Mouse (Mus musculus) mesoderm, embryonic 11.5 days (tissue): Measurements from ENCODE around the gene Olfr1395.

ENCODE experiments used
- DNase-seq: peaks from one replicate; pipeline ENCODE4 v3.0.0-alpha.2; 2012; ENCODE audit warnings: low read depth, low spot score

Olfr1395 gene

DNA sequence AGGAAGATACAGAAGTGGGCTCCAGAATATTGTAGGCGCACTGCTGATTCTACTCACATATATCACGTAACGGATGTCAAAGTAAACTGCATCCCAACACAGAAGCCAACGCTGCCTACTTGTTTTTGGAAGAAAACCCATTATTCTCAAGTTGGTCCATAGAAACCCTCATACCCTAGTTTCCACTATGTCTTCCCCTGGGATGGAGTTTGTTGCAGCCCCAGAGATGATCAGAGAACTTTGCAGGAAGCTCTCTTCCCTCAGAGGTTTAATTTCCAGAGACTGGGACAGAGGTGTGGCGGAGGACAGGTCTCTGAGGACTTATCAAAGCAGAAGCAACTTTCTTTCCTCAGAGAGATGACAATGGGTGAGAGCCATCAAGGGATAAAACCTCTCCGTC lies at the start of gene Olfr1395:
Gene Olfr1395 (plus strand): TSS at position 301 of the 400 bp plus-strand sequence.
- DNase-seq: no peak

DNA sequence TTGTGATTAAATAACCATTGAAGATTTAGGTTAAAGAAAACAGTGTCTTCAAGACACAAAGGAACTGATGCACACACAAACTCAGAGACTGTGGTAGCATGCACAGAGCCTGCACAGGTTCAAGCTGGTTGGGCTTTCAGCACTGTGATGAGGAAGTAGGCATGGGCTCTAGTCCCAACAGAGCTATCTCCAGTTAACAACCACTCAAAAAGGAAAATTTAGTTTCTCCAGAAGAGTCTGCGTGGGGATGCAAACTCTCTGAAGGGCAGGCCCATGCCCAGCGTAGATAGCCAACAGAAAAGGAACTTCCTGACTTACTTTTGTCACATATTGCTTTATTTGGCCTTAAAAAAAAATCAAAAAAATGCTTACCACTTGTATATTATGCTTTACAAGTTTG lies 49.3 kb upstream of the Olfr1395 start:
- DNase-seq: no peak

DNA sequence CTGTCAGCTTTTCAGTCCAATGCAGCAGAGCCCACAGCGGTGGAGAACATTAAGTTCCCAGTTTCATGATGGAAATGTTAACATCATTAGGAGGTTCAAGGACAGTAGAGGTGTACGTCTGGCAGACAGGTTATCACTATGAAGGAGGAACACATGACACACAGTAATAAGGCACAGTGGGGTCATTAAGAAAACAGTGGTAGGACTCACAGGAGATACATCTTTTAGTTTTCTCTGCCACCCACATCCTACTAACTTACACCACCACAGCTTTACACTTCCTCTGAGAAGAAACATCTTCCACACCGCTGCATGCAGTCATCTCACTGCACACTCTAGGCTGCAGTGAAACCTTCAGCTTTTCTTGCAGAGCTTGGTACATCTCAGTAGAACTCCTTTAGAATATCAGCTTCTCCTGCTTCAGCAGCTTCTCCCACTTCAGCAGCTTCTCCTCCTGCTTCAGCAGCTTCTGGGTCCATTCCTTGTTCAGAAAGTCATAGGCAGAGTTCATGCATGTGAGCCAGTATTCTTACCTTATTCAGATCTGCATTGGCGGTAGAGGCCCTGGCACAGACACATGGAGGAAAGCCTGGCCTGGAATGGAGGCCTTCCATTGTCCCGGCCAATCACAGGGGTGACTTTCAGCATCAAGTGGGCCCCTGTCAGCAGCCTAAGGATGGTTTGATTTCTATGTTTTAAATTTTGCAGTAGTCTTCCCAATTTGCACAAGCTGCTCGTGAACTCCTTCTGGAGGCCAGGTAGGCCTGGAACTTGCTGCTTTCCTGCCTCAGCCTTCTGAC lies 48.0 kb upstream of the Olfr1395 start:
- DNase-seq: no peak

DNA sequence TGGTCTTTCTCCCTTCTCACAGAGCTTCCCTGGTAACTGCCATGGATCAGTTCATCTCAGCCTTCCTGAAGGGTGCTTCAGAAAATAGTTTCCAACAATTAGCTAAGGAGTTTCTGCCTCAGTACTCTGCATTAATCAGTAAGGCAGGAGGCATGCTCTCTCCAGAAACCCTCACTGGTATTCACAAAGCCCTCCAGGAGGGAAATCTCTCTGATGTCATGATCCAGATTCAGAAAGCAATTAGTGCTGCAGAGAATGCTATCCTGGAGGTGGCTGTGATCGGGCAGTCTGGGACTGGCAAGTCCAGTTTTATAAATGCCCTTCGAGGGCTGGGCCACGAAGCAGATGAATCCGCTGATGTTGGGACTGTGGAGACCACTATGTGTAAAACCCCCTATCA lies 46.7 kb upstream of the Olfr1395 start:
- DNase-seq: no peak

DNA sequence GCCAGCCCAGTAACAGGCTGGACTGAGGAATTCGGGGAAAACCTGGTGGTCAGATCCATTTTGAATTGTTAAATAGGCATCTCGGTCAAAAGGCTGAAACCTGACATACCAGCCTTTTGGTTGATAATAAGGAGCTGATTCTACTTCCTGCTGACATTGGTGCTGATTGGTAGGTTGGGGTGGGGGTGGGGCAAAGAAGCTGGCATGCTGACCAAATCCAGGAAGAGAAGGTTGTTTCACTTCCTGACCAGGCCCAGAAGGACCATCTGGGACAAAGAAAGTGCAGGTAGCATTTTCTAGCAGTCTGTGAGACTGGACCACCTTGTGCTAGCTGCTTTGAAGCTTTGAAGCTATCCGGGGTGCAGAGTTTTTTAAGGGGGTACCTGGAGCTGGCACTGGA lies 41.7 kb upstream of the Olfr1395 start:
- no peak for DNase-seq

DNA sequence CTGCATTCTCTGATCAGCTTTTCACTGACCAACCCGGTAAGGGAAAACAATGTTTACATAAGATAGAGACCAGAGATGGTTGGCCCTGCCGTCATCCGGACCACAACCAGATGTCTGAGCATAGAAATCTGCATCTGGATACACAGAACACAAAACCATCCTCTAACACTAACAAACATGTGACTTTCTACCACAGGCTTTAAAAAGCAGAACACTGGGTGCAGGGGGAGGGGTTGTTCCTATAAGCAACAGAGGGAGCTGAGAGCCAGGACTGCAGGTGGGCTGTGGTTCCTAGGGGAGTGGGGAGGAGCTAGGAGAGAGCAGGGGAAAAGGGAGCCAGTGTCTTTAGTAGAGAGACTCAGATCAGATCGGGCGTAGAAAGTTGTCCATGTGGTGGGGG lies 40.6 kb upstream of the Olfr1395 start:
- no peak for DNase-seq

DNA sequence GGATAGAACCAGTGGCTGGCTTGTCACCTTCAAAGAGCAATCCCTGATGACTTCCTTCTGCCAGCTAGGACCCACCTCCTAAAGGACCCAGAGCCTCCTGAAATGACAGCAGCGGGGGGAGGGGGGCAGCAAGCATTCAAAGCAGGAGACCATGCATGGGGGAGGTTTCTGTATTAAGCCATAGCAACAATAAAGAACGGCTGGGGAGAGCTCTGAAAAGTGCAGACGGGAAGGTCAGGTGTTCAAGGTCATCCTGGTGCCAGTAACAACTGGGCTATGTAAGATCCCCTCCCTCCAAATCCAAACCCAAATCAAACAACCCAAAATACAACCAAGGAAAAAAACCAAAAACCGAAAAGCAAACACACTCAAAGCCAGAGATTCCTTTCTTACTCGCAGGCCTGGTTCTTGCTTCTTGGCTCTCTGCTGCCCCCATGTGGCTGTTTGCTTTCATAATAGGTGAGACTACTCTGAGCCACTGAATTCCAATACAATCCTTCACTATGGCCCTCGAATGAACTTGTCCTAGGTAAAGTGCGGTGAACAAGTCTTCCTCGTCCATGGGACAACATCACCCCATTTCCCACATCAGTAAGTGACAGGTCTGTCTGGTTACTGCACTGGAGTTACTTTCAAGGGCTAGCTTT lies 38.9 kb upstream of the Olfr1395 start:
- DNase-seq: peak; percentile 89

DNA sequence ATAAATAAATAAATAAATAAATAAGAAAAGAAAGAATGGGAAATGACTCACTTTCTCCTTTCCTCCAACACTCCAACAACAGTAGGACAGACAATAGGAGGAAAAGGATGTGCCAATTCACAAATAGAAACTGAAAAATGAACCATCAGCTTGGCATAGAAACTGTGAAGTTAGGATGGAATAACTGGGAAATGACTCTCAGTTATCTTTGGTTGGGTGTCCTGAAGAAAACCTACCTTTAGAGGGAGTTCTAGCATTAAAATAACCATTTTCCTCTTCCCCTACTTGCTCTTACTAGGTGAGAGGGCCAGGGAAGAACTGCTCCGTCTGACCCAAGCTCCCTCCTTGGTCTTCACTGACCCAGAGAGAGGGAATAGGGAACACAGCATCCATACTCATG lies 36.3 kb upstream of the Olfr1395 start:
- DNase-seq: no peak

DNA sequence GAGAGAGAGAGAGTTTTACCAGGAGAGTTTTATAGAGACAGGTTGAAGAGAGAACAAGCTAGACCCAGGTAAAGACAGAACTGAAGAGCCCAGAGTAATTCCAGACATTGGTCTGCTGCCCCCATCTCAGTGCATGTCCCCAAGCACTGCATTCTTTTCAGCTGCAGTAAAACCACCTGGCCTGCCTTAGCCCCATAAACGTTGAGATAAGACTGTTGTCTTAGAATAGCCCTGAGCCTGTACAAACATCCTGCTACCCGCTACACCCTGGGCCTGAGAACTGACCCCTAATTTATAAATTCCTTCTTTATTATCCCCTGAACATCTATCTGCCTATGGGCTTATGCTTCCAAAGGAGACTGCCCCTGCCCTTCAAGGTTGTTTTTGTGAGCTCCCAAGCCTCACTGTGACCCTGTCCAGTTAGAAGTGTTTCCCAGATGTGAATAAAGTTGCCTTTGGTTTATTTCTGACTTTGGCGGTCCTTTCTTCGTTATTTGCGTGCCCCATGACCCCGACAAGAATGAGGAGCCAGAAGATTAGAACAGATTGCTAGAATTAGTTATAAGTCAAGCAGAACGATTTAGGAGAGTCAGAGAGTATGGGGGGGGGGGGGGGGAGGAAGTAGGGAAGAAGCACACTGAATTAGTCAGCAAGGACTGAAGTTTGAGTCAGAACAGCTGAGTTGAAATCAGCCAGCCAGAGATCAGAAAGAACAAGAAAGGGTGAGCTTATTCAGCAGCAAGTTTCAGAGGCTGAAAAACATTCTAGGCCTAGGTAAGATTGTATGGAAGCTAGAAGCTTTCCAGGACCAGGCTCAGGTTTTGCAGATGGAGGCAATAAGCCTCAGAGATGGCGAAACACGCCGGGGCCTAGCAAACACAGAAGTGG lies 34.2 kb upstream of the Olfr1395 start:
- no peak for DNase-seq

DNA sequence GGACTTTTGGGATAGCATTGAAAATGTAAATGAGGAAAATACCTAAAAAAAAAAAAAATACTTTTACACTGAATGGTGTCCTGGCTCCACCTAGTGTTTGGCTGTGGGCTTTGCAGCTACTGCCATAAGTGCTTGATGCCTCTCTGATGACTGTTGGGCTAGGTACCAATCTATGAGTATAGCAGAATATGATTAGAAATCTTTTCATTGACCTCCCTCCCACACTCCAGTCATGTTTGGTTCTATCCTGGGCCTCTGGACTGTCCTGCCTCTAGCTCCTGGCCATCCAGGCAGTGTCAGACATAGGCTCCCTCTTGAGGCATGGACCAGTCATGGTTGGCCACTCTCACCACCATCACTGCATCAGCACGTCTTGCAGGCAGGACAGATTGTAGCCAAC lies 33.2 kb upstream of the Olfr1395 start:
- peak; percentile 44 for DNase-seq

DNA sequence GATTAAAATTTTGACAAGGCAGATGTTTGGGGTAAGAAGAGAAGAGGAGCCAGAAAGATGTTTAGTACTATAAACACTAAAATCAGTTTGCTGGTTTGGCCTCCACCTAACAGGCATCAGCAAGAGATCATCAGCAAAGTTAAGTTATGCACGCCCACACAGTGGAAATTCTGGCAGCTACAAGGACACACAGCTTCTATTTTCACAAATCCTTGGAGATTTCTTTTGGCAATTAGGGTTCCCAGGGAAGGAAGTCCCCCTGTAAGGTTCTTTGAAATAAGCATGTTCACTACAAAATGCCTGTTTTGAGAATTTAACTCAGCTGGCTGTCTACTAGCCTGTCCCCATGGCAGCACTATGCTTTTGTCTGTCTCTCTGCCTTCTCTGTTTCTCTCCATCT lies 31.1 kb upstream of the Olfr1395 start:
- DNase-seq: no peak

DNA sequence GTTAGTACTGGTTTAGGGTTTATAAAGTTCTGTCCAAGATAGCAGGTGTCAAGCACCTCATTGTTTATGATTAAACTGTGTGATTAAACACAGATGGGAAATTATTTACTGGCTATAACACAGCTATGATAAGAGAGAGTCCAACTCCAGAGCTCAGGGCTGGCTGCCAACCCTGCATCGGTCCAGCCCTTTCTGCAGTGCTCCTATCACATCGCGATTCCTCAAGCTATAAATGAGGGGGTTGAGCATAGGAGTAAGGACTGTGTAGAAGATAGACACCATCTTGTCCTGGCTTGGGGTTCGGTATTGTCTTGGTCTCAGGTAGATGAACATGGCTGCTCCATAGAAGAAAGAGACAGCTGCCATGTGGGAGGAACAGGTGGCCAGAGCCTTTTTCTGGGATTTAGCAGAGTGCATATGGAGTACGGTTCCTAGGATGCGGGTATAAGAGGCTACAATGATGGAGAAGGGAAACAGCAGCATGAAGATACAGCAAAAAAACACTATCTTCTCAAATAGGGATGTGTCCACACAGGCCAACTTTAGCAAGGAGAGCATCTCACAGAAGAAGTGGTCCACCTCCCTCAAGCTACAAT lies 29.4 kb upstream of the Olfr1395 start:
- no peak for DNase-seq

DNA sequence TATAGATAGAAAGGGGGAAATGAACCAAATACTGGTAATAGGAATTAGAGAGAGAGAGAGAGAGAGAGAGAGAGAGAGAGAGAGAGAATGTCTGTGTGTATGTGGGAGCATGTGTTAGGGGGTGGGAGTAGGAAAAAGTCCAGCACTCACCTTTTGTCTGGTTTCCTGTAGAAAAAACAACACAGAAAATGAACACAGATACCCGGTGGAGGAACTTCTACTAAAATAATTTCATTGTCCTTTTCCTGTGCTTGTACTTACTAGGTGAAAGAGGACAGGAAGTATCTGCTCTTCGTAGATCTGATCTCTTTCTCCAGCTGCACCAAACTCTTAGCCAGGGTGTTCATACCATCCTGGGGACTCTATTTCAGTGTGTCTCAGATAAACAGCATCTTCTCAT lies 27.9 kb upstream of the Olfr1395 start:
- DNase-seq: no peak

DNA sequence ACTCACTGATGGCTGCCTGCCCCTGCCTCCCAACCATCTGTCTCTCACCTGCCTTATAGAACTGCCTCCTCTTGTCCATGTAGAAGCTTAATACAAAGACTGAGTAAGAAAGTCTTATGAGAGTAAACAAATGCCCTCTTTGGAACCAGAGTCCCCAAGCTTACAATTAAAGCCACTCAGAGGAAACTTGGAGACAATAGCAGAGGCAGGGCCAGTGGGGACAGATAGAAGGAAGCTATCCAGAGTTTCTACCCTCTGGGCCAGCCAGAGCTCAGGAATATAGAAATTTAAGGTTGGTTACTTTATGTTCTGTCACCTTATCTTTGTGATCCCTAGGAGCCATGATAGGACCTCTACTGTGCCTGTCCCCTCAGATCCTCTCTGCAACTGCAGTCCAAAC lies 27.3 kb upstream of the Olfr1395 start, which contains the start of gene Olfr1396:
Gene Olfr1396 (minus strand): TSS at position 101 of the 400 bp plus-strand sequence.
- DNase-seq: no peak

DNA sequence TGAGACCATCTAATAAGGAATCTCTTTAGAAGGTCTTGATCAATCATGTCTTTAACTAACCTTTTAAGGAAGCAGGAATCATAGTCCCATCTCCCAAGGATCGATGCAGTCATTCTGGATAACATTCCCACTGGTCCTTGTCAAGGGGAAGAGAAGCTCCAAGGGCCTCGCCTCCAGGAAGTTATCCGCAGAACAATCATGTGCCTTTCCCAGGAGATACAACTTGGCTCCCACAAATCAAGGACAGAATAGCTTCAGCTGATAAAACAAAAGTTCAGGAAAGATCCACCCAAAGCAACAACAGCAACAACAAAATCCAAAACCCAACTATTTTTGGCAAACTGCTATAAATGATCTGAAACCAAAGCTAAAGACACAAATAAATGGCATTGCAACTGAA lies 22.4 kb upstream of the Olfr1395 start:
- no peak for DNase-seq

DNA sequence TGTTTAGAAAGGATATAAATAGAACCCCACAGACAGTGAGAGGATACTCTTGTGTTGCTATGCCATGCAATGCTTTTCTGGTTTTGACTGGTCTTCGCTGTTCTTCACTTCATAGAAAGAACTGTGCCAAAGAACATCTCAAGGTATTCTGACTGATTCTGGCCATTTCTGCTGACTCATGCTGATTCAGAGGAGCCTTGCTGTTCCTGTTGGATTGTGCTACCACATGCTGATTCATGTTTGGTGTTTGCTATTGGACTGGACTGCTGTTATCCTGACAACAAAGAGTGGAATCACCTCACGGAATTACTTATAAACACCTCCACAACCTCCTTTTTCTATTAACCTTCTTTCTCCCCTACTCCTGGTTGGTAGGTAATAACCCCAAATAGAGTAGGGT lies 17.9 kb upstream of the Olfr1395 start:
- no peak for DNase-seq

DNA sequence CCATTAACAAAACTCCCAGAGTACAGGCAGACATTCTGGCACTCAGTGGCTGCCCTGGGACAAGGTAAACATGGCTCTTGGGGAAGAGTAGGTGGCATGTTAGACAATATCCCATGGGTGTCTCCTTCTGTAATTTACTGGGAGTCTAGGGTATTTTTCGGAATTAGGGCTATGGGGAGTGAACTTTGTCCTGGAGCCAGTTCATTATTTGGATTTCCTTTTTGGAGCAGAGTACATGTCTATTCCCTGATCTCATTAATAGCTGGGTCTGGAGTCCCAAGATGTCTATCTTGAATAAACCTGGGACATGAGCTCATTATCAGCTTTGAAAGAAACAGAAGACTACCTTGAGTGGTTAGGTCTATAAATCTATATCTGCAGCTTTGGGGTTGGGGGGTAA lies 12.0 kb downstream of the Olfr1395 start, which contains the start of gene Olfr1394:
Gene Olfr1394 (plus strand): TSS at position 301 of the 400 bp plus-strand sequence.
- no peak for DNase-seq

DNA sequence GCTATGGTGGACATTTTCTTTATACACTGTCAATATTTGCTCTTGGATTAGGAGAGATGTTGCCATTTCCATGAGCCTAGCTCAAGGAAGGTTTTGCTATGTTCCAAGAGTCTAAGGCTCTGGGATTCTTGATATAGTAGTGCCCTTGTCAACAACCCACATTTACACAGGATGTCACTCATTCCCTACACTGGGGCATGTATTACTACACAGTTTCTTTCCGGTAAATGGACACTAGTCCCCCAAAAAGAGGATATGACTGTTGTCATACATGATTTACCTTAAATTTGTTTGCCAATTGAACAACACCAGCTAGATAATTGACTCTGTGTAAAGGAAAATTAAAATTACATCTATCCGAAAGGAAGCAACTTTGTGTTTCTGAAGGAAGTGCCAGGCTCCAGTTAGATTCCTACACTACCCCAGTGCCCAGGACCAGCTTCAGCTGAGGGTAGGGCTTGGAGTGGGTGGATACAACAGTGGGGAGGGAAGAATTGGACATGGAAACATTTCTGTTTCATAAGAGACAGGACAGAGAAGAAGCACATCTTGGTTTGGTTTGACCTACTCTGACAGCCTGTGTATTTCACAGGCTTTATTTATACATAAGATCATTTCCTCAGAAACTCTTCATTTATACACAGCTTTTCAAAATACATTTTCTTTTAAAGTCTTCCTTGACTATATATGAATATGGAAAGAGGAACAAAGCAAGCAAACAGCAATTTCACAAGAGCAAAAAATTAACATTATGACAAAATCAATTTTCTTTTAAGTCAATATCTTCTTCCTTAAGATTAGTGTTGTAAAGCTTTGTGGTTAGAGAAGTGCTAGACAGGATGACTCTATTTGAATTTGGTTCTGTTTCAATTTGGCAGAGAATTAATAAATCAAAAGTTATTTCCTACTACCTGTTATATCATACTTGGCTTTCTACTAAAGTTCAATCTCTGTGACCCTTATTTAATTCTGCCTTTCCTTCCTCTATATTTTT lies 15.0 kb downstream of the Olfr1395 start:
- no peak for DNase-seq

DNA sequence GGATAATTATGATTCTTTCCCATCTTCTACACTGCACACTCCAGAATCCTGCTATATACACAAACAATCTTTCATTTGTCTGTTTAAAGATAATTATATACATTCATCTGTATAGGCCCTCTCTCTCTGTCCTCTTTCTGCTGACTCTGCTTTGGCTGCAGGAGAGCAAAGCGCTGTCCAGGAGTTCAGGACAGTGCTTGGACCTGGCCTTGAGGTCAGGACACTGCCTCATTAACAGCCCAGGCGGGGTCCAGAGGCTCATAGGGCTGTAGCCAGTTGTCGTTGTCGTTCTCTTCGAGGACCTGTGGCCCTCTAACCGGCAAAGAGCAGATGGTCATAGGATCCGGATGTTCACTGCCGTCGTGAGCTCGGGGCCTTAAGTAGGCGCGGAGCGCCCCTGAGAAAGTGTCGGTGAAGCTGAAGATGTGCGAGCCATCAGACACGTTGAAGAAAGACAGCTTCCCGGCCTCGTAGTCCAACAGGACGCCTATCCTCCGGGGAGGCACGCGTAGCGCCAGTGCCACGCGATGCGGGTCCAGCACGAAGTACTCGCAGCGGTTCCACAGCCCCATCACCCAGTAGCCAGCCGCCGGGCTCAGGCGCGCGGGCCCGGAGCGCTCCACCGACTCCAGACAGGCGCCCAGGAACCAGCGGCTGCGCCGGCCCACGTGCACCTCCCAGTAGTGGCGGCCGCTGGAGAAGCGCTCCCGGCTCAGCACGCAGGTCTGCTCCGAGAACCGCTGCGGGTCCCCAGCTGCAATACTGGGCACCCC lies 27.0 kb downstream of the Olfr1395 start:
- peak; percentile 27 for DNase-seq

DNA sequence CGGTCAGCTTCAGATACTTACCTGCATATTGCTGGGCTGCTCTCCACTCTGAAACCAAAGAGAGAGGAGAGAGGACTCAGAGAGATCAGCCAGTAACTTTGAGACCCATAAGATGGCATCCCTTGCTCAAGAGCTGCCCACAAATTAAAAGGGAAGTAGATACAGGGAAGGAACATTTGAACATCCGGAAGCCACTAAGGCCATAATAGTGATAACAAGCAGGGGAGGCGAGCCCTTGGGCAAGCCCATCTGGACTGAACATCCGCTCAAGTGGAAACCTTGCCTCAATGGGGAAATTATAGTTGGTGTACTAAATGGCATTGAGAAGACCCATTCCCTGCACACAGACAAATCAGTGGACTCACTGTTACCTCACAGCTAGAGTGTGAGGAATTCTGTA lies 28.5 kb downstream of the Olfr1395 start:
- no peak for DNase-seq
